Mouse (Mus musculus): ENCODE data around the gene Myh6. TPM values are rescaled to one million over a fixed set of nuclear protein-coding genes. Genes with fewer than 3 reads are reported as not detected.
"Not testable (repeated sequence)": the region's sequence is repeated elsewhere in the genome, so short reads cannot be mapped to it uniquely, and the experiment has no call there.

Myh6 gene
- total and polyA plus RNA-seq, 3 experiments, result 6,249 to 21,149 (median 19,033) TPM

DNA sequence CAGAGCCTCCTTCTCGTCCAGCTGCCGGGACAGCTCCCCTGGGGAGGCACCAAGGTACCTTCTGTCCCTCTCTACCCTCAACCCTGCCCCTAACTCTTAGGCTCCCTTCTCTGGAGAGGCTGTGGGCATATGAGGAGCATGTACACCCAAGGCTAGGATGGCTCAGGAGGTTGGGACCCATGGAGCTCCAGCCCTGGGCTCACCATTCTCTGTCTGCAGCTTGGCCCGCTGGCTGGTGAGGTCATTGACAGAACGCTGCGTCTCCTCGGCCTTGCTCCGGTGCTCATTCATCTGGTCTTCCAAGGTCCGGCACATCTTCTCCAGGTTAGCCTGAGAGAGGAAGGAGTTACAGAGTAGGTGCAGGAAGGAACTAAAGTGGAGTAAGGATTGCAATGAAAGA lies 11.9 kb upstream of the Myh6 start:
- Histone ChIP-seq H3K9ac (ENCODE audit: low read depth, low read length) (peak overlapping the region; percentile 18), H3K4me3 (0 out of 2 replicates have a peak overlapping the region, but pooled peaks have one; percentile 18), H3K4me1 (ENCODE audit: control insufficient read depth, insufficient read depth, low read length) (no peaks in the 10 kb centered on the region), H3K27ac (no peak overlapping the region), H3K27me3 (ENCODE audit: control insufficient read depth, insufficient read depth, low read length) (no peaks in the 10 kb centered on the region), H3K79me2 (replicated peaks; ENCODE audit: control insufficient read depth, insufficient read depth, low read length) (no peaks in the 10 kb centered on the region), H3K36me3 (ENCODE audit: control insufficient read depth, insufficient read depth, low read length) (peaks cover 18% of the 10 kb centered on the region)
- peak in 1 of 2 experiments; percentile 20 for DNase-seq
- WGBS, result 51% methylated on average over 8 of the region's 8 CpGs
- TF ChIP-seq POLR2A (IDR thresholded peaks at IDR 0.05; ENCODE audit: insufficient read depth, low read depth, low read length), result peak; percentile 71
- TF ChIP-seq CTCF (IDR thresholded peaks at IDR 0.05), result no peak
- 0 out of 2 replicates have a peak, but pooled peaks have one; percentile 28 for TF ChIP-seq EP300 (IDR thresholded peaks at IDR 0.05; ENCODE audit: insufficient read depth, low read depth, low read length)
- intact Hi-C loops (cut with DNase I), result no loop called here

DNA sequence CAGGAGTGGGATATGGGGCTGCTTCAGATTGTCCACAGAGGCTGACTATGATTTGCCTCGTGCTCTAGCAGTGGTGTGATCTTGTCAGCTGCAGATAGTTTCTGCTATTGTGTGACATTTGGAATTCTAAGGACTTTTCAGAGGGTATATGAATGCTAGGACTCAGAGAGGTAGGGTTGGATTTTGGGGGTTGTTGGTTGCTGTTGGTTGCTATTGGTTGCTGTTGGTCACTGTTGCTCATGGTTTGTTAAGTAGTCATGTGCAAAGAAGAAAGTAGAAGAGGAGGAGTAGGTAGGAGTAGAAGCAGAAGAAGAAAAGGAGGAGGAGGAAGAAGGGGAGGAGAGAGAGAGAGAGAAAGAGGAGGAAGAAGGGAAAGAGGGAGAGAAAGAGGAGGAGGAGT lies 9.9 kb upstream of the Myh6 start, which contains the start of gene Gm17428:
Gene Gm17428, plus strand, starts transcription at position 301 of the 400 bp plus-strand sequence.
- Histone ChIP-seq H3K27me3 (ENCODE audit: control insufficient read depth, insufficient read depth, low read length) (no peaks in the 10 kb centered on the region), H3K4me1 (ENCODE audit: control insufficient read depth, insufficient read depth, low read length) (no peaks in the 10 kb centered on the region), H3K79me2 (replicated peaks; ENCODE audit: control insufficient read depth, insufficient read depth, low read length) (no peaks in the 10 kb centered on the region), H3K9ac (ENCODE audit: low read depth, low read length) (0 out of 2 replicates have a peak within 1 kb of the TSS, but pooled peaks have one; percentile 19), H3K27ac (no peak within 1 kb of the TSS; the same call in 1 of the 2 replicates), H3K36me3 (ENCODE audit: control insufficient read depth, insufficient read depth, low read length) (peaks cover 13% of the 10 kb centered on the region), H3K4me3 (peak within 1 kb of the TSS; percentile 3)
- intact Hi-C loops (cut with DNase I), result no loop called here
- TF ChIP-seq EP300 (IDR thresholded peaks at IDR 0.05; ENCODE audit: insufficient read depth, low read depth, low read length) (no peak), CTCF (IDR thresholded peaks at IDR 0.05) (no peak), POLR2A (IDR thresholded peaks at IDR 0.05; ENCODE audit: insufficient read depth, low read depth, low read length) (no peak)
- 26% methylated on average over 1 of the region's 1 CpGs for WGBS
- no peak for DNase-seq

DNA sequence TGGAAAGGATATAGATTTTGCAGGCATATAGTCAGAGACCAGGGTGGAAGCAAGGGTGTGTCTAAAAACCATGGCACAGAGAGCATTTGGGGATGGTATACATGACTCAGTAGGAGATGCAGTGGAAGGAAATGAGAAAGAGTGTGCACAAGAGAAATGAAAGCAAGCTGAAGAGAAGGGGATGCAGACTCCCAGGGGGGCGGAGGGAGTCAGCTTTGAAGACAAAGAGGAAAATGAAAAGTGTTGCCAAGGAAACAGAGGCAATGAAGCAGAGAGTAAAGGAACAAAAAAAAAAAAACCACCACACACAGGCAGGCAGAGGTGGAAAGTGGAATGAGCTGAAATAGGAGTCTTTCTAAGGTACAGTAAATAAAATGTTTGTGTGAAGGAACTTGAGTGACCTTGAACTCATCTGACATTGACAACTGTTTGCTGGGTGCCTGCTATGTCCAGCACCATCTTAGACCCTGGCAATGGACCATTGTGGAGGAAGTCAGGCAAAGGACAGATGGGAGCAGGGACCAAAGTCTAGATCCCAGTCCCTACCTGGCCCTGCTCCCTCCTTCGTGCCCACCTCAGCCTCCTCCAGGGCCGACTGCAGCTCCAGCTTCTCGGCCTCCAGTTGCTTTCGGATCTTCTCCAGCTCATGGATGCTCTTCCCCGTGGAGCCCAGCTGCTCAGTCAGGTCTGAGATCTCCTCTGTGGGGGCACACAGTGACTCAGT lies 7.5 kb upstream of the Myh6 start:
- intact Hi-C loops (cut with DNase I), result no loop called here
- peak; percentile 65 for TF ChIP-seq POLR2A (IDR thresholded peaks at IDR 0.05; ENCODE audit: insufficient read depth, low read depth, low read length)
- no peak for TF ChIP-seq CTCF (IDR thresholded peaks at IDR 0.05)
- no peak for TF ChIP-seq EP300 (IDR thresholded peaks at IDR 0.05; ENCODE audit: insufficient read depth, low read depth, low read length)
- peak overlapping the region; percentile 63 for H3K9ac ChIP-seq (ENCODE audit: low read depth, low read length)
- no peaks in the 10 kb centered on the region for H3K79me2 ChIP-seq (replicated peaks; ENCODE audit: control insufficient read depth, insufficient read depth, low read length)
- peaks cover 7% of the 10 kb centered on the region for H3K36me3 ChIP-seq (ENCODE audit: control insufficient read depth, insufficient read depth, low read length)
- no peaks in the 10 kb centered on the region for H3K4me1 ChIP-seq (ENCODE audit: control insufficient read depth, insufficient read depth, low read length)
- peak in 1 of 2 experiments; percentile 22 for DNase-seq
- H3K27ac ChIP-seq, result peak overlapping the region; percentile 68
- no peaks in the 10 kb centered on the region for H3K27me3 ChIP-seq (ENCODE audit: control insufficient read depth, insufficient read depth, low read length)
- 48% methylated on average over 6 of the region's 6 CpGs for WGBS
- H3K4me3 ChIP-seq, result peak overlapping the region; percentile 54

DNA sequence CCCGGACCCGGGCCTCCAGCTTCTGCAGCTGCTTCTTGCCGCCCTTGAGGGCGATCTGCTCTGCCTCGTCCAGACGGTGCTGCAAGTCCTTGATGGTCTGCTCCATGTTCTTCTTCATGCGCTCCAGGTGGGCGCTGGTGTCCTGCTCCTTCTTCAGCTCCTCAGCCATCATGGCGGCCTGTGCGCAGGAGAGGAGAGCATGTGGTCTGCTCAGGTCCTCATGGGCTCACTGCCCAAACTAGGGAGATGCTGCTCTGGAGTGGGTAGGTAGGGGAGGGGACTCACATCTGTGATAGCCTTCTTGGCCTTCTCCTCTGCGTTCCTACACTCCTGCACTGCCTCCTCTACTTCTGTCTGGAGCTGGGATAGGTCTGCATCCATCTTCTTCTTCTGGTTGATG lies 6.1 kb upstream of the Myh6 start:
- Histone ChIP-seq H3K9ac (ENCODE audit: low read depth, low read length) (peak overlapping the region; percentile 63), H3K27ac (peak overlapping the region; percentile 91), H3K4me3 (peak overlapping the region; percentile 54)
- DNase-seq; intact Hi-C loops (cut with DNase I); H3K36me3 ChIP-seq (ENCODE audit: control insufficient read depth, insufficient read depth, low read length); H3K27me3 ChIP-seq (ENCODE audit: control insufficient read depth, insufficient read depth, low read length); H3K79me2 ChIP-seq (replicated peaks; ENCODE audit: control insufficient read depth, insufficient read depth, low read length); H3K4me1 ChIP-seq (ENCODE audit: control insufficient read depth, insufficient read depth, low read length): not testable (repeated sequence)
- peak; percentile 46; the same call in 1 of the 2 replicates for TF ChIP-seq POLR2A (IDR thresholded peaks at IDR 0.05; ENCODE audit: insufficient read depth, low read depth, low read length)
- 52% methylated on average over 11 of the region's 11 CpGs for WGBS

DNA sequence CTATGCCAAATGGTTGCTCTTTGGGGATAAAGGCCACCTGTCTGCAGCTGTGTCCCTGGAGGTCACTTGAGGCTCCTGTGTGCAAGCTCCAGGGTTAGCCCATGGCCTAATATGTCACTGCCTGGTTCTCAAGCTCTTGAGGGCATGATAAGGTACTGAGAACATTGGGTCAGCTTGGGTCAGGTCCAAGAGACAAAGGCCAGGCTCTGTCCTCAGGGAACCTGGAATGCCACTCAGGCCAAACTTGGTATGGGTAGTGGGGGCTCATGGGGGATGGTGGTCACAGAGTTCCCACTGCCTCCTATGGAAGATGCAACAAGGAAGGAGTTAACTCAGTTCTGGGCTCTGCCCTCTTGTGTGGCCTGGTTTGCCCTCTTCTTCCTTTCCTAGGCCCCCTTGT lies 1.6 kb upstream of the Myh6 start:
- no peak overlapping the region for H3K9ac ChIP-seq (ENCODE audit: low read depth, low read length)
- DNase-seq, result peak; percentile 53 to 85
- no peaks in the 10 kb centered on the region for H3K27me3 ChIP-seq (ENCODE audit: control insufficient read depth, insufficient read depth, low read length)
- peak overlapping the region; percentile 54 for H3K4me3 ChIP-seq
- TF ChIP-seq CTCF (IDR thresholded peaks at IDR 0.05) (no peak), POLR2A (IDR thresholded peaks at IDR 0.05; ENCODE audit: insufficient read depth, low read depth, low read length) (no peak), EP300 (IDR thresholded peaks at IDR 0.05; ENCODE audit: insufficient read depth, low read depth, low read length) (peak; percentile 99)
- no peaks in the 10 kb centered on the region for H3K79me2 ChIP-seq (replicated peaks; ENCODE audit: control insufficient read depth, insufficient read depth, low read length)
- H3K4me1 ChIP-seq (ENCODE audit: control insufficient read depth, insufficient read depth, low read length), result no peaks in the 10 kb centered on the region
- intact Hi-C loops (cut with DNase I), result no loop called here
- peak overlapping the region; percentile 91 for H3K27ac ChIP-seq
- no peaks in the 10 kb centered on the region for H3K36me3 ChIP-seq (ENCODE audit: control insufficient read depth, insufficient read depth, low read length)

DNA sequence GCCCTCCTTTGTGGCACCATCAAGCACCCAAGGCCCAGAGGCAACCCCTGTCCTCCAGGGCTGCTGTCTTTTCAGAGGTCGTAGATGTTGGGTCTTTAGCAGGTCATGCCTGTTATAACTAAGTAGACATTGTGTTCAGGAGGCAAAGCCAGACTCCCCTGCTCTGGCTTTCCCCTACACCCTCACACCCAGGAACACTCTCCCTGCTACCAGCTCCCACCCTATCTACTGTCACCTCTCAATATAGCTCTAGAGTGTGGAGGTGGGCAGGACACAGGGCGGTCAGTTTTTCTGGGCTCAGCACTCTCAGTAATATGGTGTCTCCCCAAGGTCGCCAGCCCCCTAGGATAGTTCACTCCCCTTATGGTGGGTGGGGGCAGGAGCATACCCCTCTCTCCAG lies 1.1 kb upstream of the Myh6 start:
- Histone ChIP-seq H3K36me3 (ENCODE audit: control insufficient read depth, insufficient read depth, low read length) (no peaks in the 10 kb centered on the region), H3K4me3 (peak overlapping the region; percentile 46), H3K27ac (peak overlapping the region; percentile 89), H3K27me3 (ENCODE audit: control insufficient read depth, insufficient read depth, low read length) (no peaks in the 10 kb centered on the region), H3K4me1 (ENCODE audit: control insufficient read depth, insufficient read depth, low read length) (no peaks in the 10 kb centered on the region), H3K9ac (ENCODE audit: low read depth, low read length) (no peak overlapping the region; the same call in 1 of the 2 replicates), H3K79me2 (replicated peaks; ENCODE audit: control insufficient read depth, insufficient read depth, low read length) (no peaks in the 10 kb centered on the region)
- WGBS, result 60% methylated on average over 3 of the region's 3 CpGs
- peak in 1 of 2 experiments; percentile 62 for DNase-seq
- intact Hi-C loops (cut with DNase I), result no loop called here
- TF ChIP-seq EP300 (IDR thresholded peaks at IDR 0.05; ENCODE audit: insufficient read depth, low read depth, low read length) (peak; percentile 67; the same call in 1 of the 2 replicates), POLR2A (IDR thresholded peaks at IDR 0.05; ENCODE audit: insufficient read depth, low read depth, low read length) (no peak), CTCF (IDR thresholded peaks at IDR 0.05) (no peak)
